Mouse (Mus musculus) duodenum, adult 2 months (tissue): ENCODE measurements around the gene Gpr137. TPM values are rescaled to one million over a fixed set of nuclear protein-coding genes. Genes with fewer than 3 reads are reported as not detected.

Experiments
- polyA plus RNA-seq: library from polyadenylated mRNA; depleted of rRNA; stranded (reverse); fragments of >200 nt; gene quantifications from 2 replicates; pipeline ENCODE4 v1.2.3, GENCODE M21; 2012; ENCODE audit warnings: low replicate concordance; rRNA removed

Gpr137 gene
- 116 and 165 TPM in 2 replicates for polyA plus RNA-seq

GRCm38 (mm10) chr19:6942249-6942691 lies at the start of gene Gpr137:
Gpr137 (minus strand) TSS chr19:6942480.

GRCm38 (mm10) chr19:6987061-6987903 lies 45.0 kb upstream of the Gpr137 start, which contains the start of gene Vegfb:
Vegfb (minus strand) TSS chr19:6987651.

GRCm38 (mm10) chr19:6980381-6981093 lies 38.3 kb upstream of the Gpr137 start, which contains the start of gene Fkbp2:
Fkbp2 (minus strand) TSS chr19:6980501.

GRCm38 (mm10) chr19:6975537-6976521 lies 33.5 kb upstream of the Gpr137 start, which contains the start of gene Plcb3:
Plcb3 (minus strand) TSS chr19:6976470.

GRCm38 (mm10) chr19:6974211-6975205 lies 32.2 kb upstream of the Gpr137 start, which contains the start of gene Ppp1r14b:
Ppp1r14b (plus strand) TSS chr19:6974968.

GRCm38 (mm10) chr19:6941372-6942248 lies 670 bp downstream of the Gpr137 start, which contains the start of gene Bad:
Bad (plus strand) TSS chr19:6941861.

GRCm38 (mm10) chr19:6934195-6934977 lies 7.9 kb downstream of the Gpr137 start, which contains the start of gene Kcnk4:
Kcnk4 (minus strand) TSS chr19:6934515.

GRCm38 (mm10) chr19:6925307-6925573 lies 17.0 kb downstream of the Gpr137 start, which contains the start of gene Catsperz:
Catsperz (minus strand) TSS chr19:6925380.

GRCm38 (mm10) chr19:6921647-6922567 lies 20.4 kb downstream of the Gpr137 start, which contains the start of gene Esrra:
Esrra (minus strand) TSS chr19:6921813.

GRCm38 (mm10) chr19:6909507-6910289 lies 32.6 kb downstream of the Gpr137 start, which contains the start of the genes Trmt112 and Prdx5:
Trmt112 (plus strand) TSS chr19:6909698.
Prdx5 (minus strand) TSS chr19:6910106.

Other genes starting within 250 kb of the Gpr137 start
- 40.3 and 55.5 TPM in 2 replicates for gene Rps6ka4, start 101.8 kb downstream of the Gpr137 start, polyA plus RNA-seq
- gene Ccdc88b, start 84.3 kb downstream of the Gpr137 start, polyA plus RNA-seq, result 28.0 and 29.4 TPM in 2 replicates
- 47.0 and 71.7 TPM in 2 replicates for gene Trmt112, start 32.8 kb downstream of the Gpr137 start, polyA plus RNA-seq
- 173 and 198 TPM in 2 replicates for gene Prdx5, start 32.4 kb downstream of the Gpr137 start, polyA plus RNA-seq
- 295 and 547 TPM in 2 replicates for gene Esrra, start 20.7 kb downstream of the Gpr137 start, polyA plus RNA-seq
- not detected in 2 replicates for gene Catsperz, start 17.1 kb downstream of the Gpr137 start, polyA plus RNA-seq
- not detected in 2 replicates for gene Kcnk4, start 8.0 kb downstream of the Gpr137 start, polyA plus RNA-seq
- 87.2 and 152 TPM in 2 replicates for gene Bad, start 619 bp downstream of the Gpr137 start, polyA plus RNA-seq
- gene Ppp1r14b, start 32.5 kb upstream of the Gpr137 start, polyA plus RNA-seq, result 114 and 131 TPM in 2 replicates
- 470 and 523 TPM in 2 replicates for gene Plcb3, start 34.0 kb upstream of the Gpr137 start, polyA plus RNA-seq
- 26.0 and 27.9 TPM in 2 replicates for gene Fkbp2, start 38.0 kb upstream of the Gpr137 start, polyA plus RNA-seq
- 28.2 and 41.3 TPM in 2 replicates for gene Vegfb, start 45.2 kb upstream of the Gpr137 start, polyA plus RNA-seq
- 35.7 and 47.7 TPM in 2 replicates for gene Dnajc4, start 50.1 kb upstream of the Gpr137 start, polyA plus RNA-seq
- 44.2 and 67.5 TPM in 2 replicates for gene Nudt22, start 53.6 kb upstream of the Gpr137 start, polyA plus RNA-seq
- gene Trpt1, start 53.7 kb upstream of the Gpr137 start, polyA plus RNA-seq, result 8.4 and 10.9 TPM in 2 replicates
- 8.8 and 17.2 TPM in 2 replicates for gene Fermt3, start 77.0 kb upstream of the Gpr137 start, polyA plus RNA-seq
- gene Stip1, start 97.5 kb upstream of the Gpr137 start, polyA plus RNA-seq, result 15.1 and 19.1 TPM in 2 replicates
- 39.6 and 55.8 TPM in 2 replicates for gene Macrod1, start 114.3 kb upstream of the Gpr137 start, polyA plus RNA-seq
- 0.05 and 0.15 TPM in 2 replicates for gene Flrt1, start 163.2 kb upstream of the Gpr137 start, polyA plus RNA-seq